Mouse (Mus musculus) lung, embryonic 16.5 days (tissue): ENCODE measurements around the gene Nrcam. TPM values are rescaled to one million over a fixed set of nuclear protein-coding genes. Genes with fewer than 3 reads are reported as not detected.
A peak's percentile ranks its signal among the peaks of the same experiment; 100 is the strongest.

Experiments
- ATAC-seq: fragments of 200-750 bp; cut with Nextera tagmentation; 2 replicates; pipeline ENCODE4 v1.8.0; 2017; ENCODE audit warnings: low read depth, mild to moderate bottlenecking, moderate library complexity
- H3K27ac ChIP-seq: fragments of 300-500 bp; sonication (generic); 2 replicates; pipeline ENCODE4 v1.5.1; 2014; ENCODE audit warnings: mild to moderate bottlenecking, control low read depth, low read length
- H3K27me3 ChIP-seq: fragments of 300-500 bp; sonication (generic); 2 replicates; pipeline ENCODE4 v1.6.1; 2014; ENCODE audit warnings: low read depth, low read length, mixed read lengths; ENCODE audit not compliant: control insufficient read depth, insufficient read depth
- H3K36me3 ChIP-seq: fragments of 300-500 bp; sonication (generic); 2 replicates; pipeline ENCODE4 v1.6.1; 2014; ENCODE audit warnings: low read length; ENCODE audit not compliant: control insufficient read depth, insufficient read depth
- H3K4me1 ChIP-seq: fragments of 300-500 bp; sonication (generic); replicated peaks from 2 replicates; pipeline ENCODE4 v1.6.1; 2014; ENCODE audit warnings: low read length, mixed read lengths; ENCODE audit not compliant: control insufficient read depth, insufficient read depth
- H3K4me2 ChIP-seq: fragments of 300-500 bp; sonication (generic); 2 replicates; pipeline ENCODE4 v1.6.1; 2014; ENCODE audit warnings: low read depth, low read length, control low read depth
- H3K4me3 ChIP-seq: fragments of 300-500 bp; sonication (generic); 2 replicates; pipeline ENCODE4 v1.5.1; 2014; ENCODE audit warnings: mild to moderate bottlenecking, low read length, control low read depth
- H3K9ac ChIP-seq: fragments of 300-500 bp; sonication (generic); 2 replicates; pipeline ENCODE4 v1.6.1; 2014; ENCODE audit warnings: low read length, control low read depth
- H3K9me3 ChIP-seq: fragments of 300-500 bp; sonication (generic); 2 replicates; pipeline ENCODE4 v1.6.1; 2016; ENCODE audit warnings: low read length; ENCODE audit not compliant: control insufficient read depth
- WGBS: fragments of 180-500 bp; shearing (Covaris S2); extraction: QIAGEN DNeasy Blood & Tissue Kit; methylation state at CpG from one replicate; pipeline ENCODE4 v1.1.7; 2014; 5-methylcytosine and 5-hydroxymethylcytosine counted together
- polyA plus RNA-seq: library from polyadenylated mRNA; unstranded; fragments of >200 nt; fragmentation: Nextera tagmentation; extraction: Ambion mirVana; gene quantifications from 2 replicates; pipeline ENCODE4 v1.2.1, GENCODE M21; 2015

Gene Nrcam
- polyA plus RNA-seq, 1 experiment from 2014 or later: 26.5 TPM

DNA sequence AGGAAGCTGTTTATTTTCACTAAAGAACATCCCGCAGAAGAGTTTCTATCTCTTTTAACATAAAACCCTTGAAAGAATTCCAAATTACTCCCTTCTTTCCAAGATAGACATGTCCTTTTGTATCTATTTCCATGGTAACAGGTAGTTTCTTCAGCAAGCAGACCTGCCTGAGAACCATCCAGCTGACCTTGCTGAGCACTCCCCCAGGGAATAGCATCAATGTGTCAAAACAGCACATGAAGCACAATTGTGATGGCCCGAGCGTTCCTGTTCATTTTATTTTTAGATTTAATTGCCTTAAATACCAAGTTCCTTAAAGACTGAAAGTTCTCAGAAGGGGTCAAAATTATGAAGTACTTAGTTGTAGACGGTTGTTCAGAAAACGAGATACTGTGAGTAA lies 16.6 kb downstream of the Nrcam start:
- 51% methylated on average over 5 of the region's 5 CpGs for WGBS
- Histone ChIP-seq H3K27ac (no peak overlapping the region), H3K4me2 (no peak overlapping the region), H3K4me3 (no peak overlapping the region), H3K36me3 (no peaks in the 10 kb centered on the region), H3K9me3 (no peaks in the 10 kb centered on the region), H3K27me3 (no peaks in the 10 kb centered on the region), H3K4me1 (no peaks in the 10 kb centered on the region), H3K9ac (no peak overlapping the region)
- no peak for ATAC-seq

DNA sequence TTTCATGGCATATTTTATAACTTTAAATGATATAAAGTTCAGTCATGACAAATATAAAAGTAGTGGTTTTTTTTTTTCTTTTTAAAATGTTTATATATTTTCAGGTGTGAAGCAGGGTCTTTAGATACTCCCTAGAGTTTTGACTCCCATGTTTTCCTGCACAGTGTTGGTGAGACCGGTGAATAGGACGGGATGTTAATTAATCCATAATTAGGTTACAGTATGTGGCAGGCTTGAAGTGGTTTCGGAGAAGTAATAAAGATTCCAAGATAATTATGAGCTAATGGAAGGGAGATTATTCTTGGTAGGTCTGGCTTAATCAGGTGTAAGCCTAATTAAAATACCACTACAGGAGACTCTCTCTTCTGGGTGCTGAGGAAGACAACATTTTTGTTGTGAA lies 17.5 kb downstream of the Nrcam start:
- Histone ChIP-seq H3K9ac (no peak overlapping the region), H3K9me3 (no peaks in the 10 kb centered on the region), H3K4me2 (no peak overlapping the region), H3K4me3 (no peak overlapping the region), H3K4me1 (no peaks in the 10 kb centered on the region), H3K27ac (no peak overlapping the region), H3K27me3 (no peaks in the 10 kb centered on the region), H3K36me3 (no peaks in the 10 kb centered on the region)
- ATAC-seq: no peak
- 89% methylated on average over 3 of the region's 3 CpGs for WGBS

- WGBS: 65% methylated on average over 4 of the region's 4 CpGs
- Histone ChIP-seq H3K27me3 (no peaks in the 10 kb centered on the region), H3K9ac (no peak overlapping the region), H3K9me3 (no peaks in the 10 kb centered on the region), H3K4me2 (no peak overlapping the region), H3K27ac (no peak overlapping the region), H3K4me3 (no peak overlapping the region), H3K4me1 (no peaks in the 10 kb centered on the region), H3K36me3 (no peaks in the 10 kb centered on the region)
- ATAC-seq: no peak
Measured at GRCm38 (mm10) chr12:44355116-44355515, 26.4 kb downstream of the Nrcam start.

DNA sequence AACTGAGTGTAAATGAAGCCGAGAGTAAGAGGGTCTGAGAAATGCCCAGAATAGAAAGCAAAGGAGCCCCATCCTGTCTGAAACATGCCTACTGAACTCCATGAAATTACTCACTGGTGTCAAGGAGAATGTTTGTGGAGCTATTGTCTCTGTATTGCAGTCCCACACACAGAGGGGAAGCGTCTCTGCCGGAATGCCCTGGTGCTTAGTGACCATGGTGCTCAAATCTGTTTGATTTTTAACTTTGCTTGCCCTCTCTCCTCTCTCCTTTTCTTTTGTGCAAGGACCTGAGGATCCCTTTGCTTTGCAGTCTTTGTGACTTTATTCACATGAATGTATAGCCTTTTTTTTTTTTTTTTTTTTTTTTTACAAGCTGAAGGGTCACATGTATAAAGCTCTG lies 28.8 kb downstream of the Nrcam start:
- Histone ChIP-seq H3K4me1 (no peaks in the 10 kb centered on the region), H3K4me2 (no peak overlapping the region), H3K27me3 (no peaks in the 10 kb centered on the region), H3K9ac (no peak overlapping the region), H3K36me3 (no peaks in the 10 kb centered on the region), H3K4me3 (no peak overlapping the region), H3K27ac (no peak overlapping the region), H3K9me3 (no peaks in the 10 kb centered on the region)
- WGBS: 47% methylated on average over 3 of the region's 3 CpGs
- ATAC-seq: no peak

DNA sequence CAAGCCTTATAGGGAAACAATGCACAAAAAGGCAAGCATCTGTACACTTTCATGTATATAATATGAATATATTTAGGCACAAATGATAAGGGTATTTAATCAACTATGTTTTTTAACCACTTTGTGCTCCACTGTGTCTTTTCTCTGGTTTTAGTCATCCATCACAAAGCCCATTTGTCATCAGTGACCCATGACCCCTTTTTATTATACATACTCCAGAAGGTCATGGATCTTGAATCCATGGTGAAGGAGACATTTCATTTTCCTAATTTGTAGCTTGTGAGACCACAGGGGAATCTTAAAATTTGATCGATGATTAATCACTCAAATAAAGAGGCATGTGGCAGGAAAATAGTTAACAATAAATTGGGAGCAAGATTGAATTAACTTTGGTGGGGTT lies 29.2 kb downstream of the Nrcam start:
- 90% methylated on average over 1 of the region's 1 CpGs for WGBS
- H3K9ac ChIP-seq: no peak overlapping the region
- H3K4me1 ChIP-seq: no peaks in the 10 kb centered on the region
- H3K4me2 ChIP-seq: no peak overlapping the region
- H3K27me3 ChIP-seq: no peaks in the 10 kb centered on the region
- H3K4me3 ChIP-seq: no peak overlapping the region
- no peaks in the 10 kb centered on the region for H3K36me3 ChIP-seq
- no peak for ATAC-seq
- H3K9me3 ChIP-seq: no peaks in the 10 kb centered on the region
- no peak overlapping the region for H3K27ac ChIP-seq

GRCm38 (mm10) chr12:44371076-44371710 lies 42.5 kb downstream of the Nrcam start:
- no peak for ATAC-seq
- WGBS: 46% methylated on average over 3 of the region's 3 CpGs

DNA sequence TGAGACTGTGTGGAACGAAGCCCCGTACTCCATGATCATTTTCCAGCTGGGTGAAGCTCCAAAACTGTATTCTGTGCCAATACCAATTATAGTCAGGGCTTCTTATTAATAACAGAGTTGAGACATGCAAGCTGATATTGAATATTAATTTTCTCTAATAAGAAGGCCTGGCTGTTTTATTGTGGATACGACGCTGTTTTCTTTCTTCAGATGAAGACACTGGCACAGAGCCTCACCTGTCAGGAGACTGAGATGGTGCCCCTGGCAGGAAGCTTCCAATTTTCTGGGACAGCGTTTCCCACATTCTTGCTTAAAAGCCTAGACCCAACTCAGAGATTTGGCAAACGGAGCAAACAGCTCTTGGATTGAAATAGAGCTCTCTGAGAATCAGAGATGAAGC lies 47.3 kb downstream of the Nrcam start:
- Histone ChIP-seq H3K4me2 (no peak overlapping the region), H3K9ac (no peak overlapping the region), H3K27ac (no peak overlapping the region), H3K36me3 (no peaks in the 10 kb centered on the region), H3K9me3 (no peaks in the 10 kb centered on the region), H3K27me3 (no peaks in the 10 kb centered on the region), H3K4me1 (0 out of 2 replicates have a peak, but pooled peaks cover 3% of the 10 kb centered on the region), H3K4me3 (no peak overlapping the region)
- WGBS: 84% methylated on average over 6 of the region's 6 CpGs
- no peak for ATAC-seq

More at GRCm38 (mm10) chr12:44371076-44371710, 42.5 kb downstream of the Nrcam start:
- Histone ChIP-seq H3K9me3 (no peaks in the 10 kb centered on the region), H3K27ac (no peak overlapping the region), H3K4me1 (no peaks in the 10 kb centered on the region), H3K4me3 (no peak overlapping the region), H3K27me3 (no peaks in the 10 kb centered on the region), H3K4me2 (no peak overlapping the region), H3K36me3 (no peaks in the 10 kb centered on the region), H3K9ac (no peak overlapping the region)

DNA sequence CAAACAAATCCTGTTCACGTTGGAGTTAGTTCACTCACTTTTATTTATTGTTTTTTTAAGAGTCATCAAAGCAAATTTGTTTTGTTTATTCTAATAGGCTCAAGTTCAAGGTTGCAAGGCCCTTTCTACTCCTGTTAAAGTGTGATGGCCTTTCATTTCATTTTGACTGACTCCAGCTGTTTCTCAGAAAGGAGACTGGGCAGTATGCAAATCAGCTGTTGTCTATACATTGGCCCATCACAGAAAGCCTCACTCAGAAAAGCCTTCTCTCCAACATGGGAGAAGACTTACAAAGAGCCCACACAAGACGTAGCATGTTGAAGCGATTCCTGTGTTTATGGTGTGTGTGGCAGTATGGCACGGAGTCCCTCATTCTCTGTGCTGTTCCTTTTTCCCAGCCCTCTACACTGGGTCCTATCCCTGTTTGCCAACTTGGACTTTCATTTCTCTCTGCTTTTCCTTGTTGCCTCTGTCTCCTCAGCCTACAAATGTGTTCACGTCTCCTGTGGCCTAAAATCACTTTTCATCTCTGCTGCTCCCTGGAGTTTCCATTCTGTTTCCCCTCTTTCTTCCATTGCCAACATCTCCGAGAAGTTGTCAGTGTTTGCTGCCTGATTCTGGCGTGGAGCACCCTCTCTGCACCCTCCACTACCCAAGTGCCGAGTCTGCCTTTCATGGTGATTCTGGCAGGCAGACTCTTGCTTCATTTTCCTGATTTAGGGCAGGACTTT lies 49.9 kb downstream of the Nrcam start:
- 60% methylated on average over 8 of the region's 8 CpGs for WGBS
- H3K27ac ChIP-seq: peak overlapping the region; percentile 35
- H3K36me3 ChIP-seq: no peaks in the 10 kb centered on the region
- H3K9me3 ChIP-seq: no peaks in the 10 kb centered on the region
- ATAC-seq: peak; percentile 75
- H3K27me3 ChIP-seq: no peaks in the 10 kb centered on the region
- no peak overlapping the region for H3K9ac ChIP-seq
- H3K4me3 ChIP-seq: no peak overlapping the region
- H3K4me2 ChIP-seq: no peak overlapping the region
- H3K4me1 ChIP-seq: 0 out of 2 replicates have a peak, but pooled peaks cover 3% of the 10 kb centered on the region

DNA sequence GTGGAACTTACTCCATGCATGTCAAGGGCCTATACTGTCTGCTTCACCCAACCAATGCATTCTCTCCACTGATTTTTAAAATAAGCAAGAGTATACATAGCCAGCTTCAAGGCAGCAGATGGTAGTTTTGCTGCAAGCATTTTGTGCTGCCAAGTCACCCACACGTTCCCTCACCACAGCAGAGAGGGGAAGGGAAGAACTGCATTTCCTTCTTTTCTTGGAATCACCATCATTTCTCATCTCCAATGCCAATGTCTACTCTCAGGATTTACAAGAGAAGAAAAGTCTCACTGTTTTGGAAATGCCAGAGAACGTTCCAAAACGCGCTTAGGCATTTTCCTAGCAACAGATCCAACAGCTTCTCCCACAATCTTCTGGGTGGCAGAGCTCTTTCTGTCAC lies 52.1 kb downstream of the Nrcam start:
- Histone ChIP-seq H3K4me2 (no peak overlapping the region), H3K27me3 (no peaks in the 10 kb centered on the region), H3K27ac (no peak overlapping the region), H3K4me3 (no peak overlapping the region), H3K9ac (no peak overlapping the region), H3K36me3 (no peaks in the 10 kb centered on the region), H3K9me3 (no peaks in the 10 kb centered on the region), H3K4me1 (0 out of 2 replicates have a peak, but pooled peaks cover 3% of the 10 kb centered on the region)
- WGBS: 85% methylated on average over 4 of the region's 4 CpGs
- ATAC-seq: no peak
